Mouse (Mus musculus) limb, embryonic 15.5 days (tissue): ENCODE results near the gene Astn2. TPM values are rescaled to one million over a fixed set of nuclear protein-coding genes. Genes with fewer than 3 reads are reported as not detected.

ENCODE experiments used
- ATAC-seq: fragments of 200-750 bp; cut with Nextera tagmentation; 2 replicates; pipeline ENCODE4 v1.8.0; 2017; ENCODE audit warnings: low read depth, moderate TSS enrichment; ENCODE audit not compliant: insufficient number of reproducible peaks, low FRiP score, low TSS enrichment
- H3K27ac ChIP-seq: fragments of 300-500 bp; sonication (generic); 2 replicates; pipeline ENCODE4 v1.5.1; 2015; ENCODE audit warnings: moderate library complexity, mild to moderate bottlenecking, inconsistent platforms
- H3K27me3 ChIP-seq: fragments of 300-500 bp; sonication (generic); 2 replicates; pipeline ENCODE4 v1.6.1; 2015; ENCODE audit warnings: inconsistent platforms
- H3K36me3 ChIP-seq: fragments of 300-500 bp; sonication (generic); 2 replicates; pipeline ENCODE4 v1.6.1; 2015; ENCODE audit warnings: inconsistent platforms
- H3K4me1 ChIP-seq: fragments of 300-500 bp; sonication (generic); 2 replicates; pipeline ENCODE4 v1.6.1; 2015; ENCODE audit warnings: inconsistent platforms
- H3K4me2 ChIP-seq: fragments of 300-500 bp; sonication (generic); 2 replicates; pipeline ENCODE4 v1.6.1; 2015; ENCODE audit warnings: mild to moderate bottlenecking, inconsistent platforms
- H3K4me3 ChIP-seq: fragments of 300-500 bp; sonication (generic); 2 replicates; pipeline ENCODE4 v1.5.1; 2015; ENCODE audit warnings: mild to moderate bottlenecking, inconsistent platforms
- H3K9ac ChIP-seq: fragments of 300-500 bp; sonication (generic); 2 replicates; pipeline ENCODE4 v1.6.1; 2015; ENCODE audit warnings: inconsistent platforms
- H3K9me3 ChIP-seq: fragments of 300-500 bp; sonication (generic); 2 replicates; pipeline ENCODE4 v1.6.1; 2016; ENCODE audit warnings: inconsistent platforms
- WGBS: fragments of 180-500 bp; shearing (Covaris S2); methylation state at CpG from one replicate; pipeline ENCODE4 v1.1.7; 2015; 5-methylcytosine and 5-hydroxymethylcytosine counted together
- polyA plus RNA-seq: library from polyadenylated mRNA; unstranded; fragments of >200 nt; fragmentation: Nextera tagmentation; extraction: Ambion mirVana; gene quantifications from 2 replicates; pipeline ENCODE4 v1.2.1, GENCODE M21; 2015

The Astn2 gene
- polyA plus RNA-seq, 1 experiment from 2014 or later: 1.5 TPM

DNA sequence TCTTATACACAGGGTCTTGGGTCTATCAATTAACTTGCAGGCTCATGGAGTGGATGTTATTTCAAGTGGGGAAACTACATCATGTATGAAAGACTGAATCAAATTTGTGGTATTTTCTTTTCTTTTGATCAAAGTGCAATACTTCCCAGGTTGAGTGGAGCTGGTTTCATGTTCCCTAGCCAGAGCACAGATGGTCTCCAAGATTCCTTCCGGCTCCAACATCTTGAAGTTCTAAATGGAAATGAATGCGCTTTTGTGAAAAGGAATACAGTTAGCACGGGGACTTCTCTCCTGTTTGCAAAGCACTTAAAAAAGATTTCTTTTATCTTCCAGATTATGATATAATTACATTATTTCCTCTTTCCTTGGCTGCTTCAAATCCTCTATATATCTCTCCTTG is 278.2 kb downstream of the Astn2 start:
- Histone ChIP-seq H3K9me3 (no peaks in the 10 kb centered on the region), H3K4me1 (no peaks in the 10 kb centered on the region), H3K36me3 (no peaks in the 10 kb centered on the region), H3K9ac (no peak overlapping the region), H3K27me3 (no peaks in the 10 kb centered on the region), H3K4me3 (no peak overlapping the region), H3K27ac (no peak overlapping the region), H3K4me2 (no peak overlapping the region)
- ATAC-seq: no peak
- 81% methylated on average over 3 of the region's 3 CpGs for WGBS

DNA sequence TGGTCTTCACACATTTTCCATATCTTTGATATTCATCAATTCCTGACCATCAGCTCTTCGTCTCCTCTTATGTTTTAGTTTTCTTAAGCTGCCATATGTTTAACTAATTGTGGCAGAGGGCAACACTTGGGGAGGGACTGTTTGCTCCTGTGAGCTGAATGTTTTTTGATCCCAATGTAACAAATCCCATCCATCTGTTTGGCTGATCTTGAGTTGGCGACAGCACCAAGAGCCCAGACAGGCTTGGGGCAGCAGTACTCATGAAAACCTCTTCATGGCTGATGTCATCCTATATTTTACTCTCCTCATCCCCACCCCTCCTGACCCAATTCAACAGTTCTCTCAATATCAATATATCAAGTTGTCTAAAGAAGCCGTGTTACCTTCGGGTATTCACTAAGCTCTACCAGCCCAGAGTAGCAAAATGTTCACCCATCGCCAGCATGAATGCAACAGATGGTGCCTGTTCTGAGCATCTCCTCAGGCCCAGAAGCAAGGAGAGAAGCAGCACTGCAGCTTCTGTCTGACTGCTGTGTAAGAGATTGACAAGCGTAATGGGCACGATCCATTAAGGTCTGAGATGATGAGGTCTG is 281.5 kb downstream of the Astn2 start:
- Histone ChIP-seq H3K4me3 (no peak overlapping the region), H3K4me2 (no peak overlapping the region), H3K9me3 (no peaks in the 10 kb centered on the region), H3K4me1 (no peaks in the 10 kb centered on the region), H3K27me3 (no peaks in the 10 kb centered on the region), H3K9ac (no peak overlapping the region), H3K36me3 (no peaks in the 10 kb centered on the region), H3K27ac (no peak overlapping the region)
- 89% methylated on average over 7 of the region's 7 CpGs for WGBS
- no peak for ATAC-seq

DNA sequence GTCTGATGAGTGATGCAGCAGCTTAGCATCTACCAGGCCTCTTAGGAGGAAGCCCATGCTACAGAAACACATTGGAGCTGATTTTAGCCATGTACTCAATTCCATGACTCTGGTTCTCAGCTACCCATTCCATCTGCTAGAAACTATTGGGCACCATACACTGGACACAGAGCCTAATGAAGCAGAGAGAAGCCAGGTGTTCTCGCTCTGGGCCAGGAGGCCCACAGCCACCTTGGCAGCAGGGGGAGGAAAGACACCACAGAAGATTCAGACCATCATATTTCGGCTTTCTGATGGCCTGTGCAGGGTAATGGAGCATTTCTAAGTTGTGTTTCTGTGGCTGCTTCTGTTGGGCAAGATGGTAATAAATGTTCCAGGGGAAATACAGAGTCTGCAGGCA is 290.2 kb downstream of the Astn2 start:
- Histone ChIP-seq H3K4me2 (no peak overlapping the region), H3K4me1 (no peaks in the 10 kb centered on the region), H3K9me3 (no peaks in the 10 kb centered on the region), H3K27ac (no peak overlapping the region), H3K36me3 (no peaks in the 10 kb centered on the region), H3K27me3 (no peaks in the 10 kb centered on the region), H3K4me3 (no peak overlapping the region), H3K9ac (no peak overlapping the region)
- 83% methylated on average over 2 of the region's 2 CpGs for WGBS
- ATAC-seq: no peak

DNA sequence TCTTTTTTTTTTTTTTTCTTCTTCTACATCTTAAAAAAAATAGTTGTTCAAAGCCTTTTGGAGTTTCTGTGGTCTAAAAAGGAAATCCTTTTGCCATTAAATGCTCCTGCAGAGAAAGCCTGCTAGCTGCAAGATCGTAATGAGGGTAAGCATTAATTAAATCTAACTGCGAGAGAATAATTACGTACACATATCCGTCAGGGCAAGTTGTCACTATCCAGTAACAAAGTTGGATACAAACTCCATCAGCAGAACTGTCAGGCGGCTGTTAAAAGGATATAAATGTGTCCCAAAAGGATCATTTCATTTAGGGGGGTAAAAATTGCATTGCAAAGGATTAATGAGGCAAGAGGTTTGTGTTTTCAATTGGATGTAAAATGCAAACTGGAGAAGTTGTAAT is 302.4 kb downstream of the Astn2 start:
- Histone ChIP-seq H3K9me3 (no peaks in the 10 kb centered on the region), H3K27me3 (no peaks in the 10 kb centered on the region), H3K4me1 (no peaks in the 10 kb centered on the region), H3K4me3 (no peak overlapping the region), H3K27ac (no peak overlapping the region), H3K9ac (no peak overlapping the region), H3K4me2 (no peak overlapping the region), H3K36me3 (no peaks in the 10 kb centered on the region)
- 26% methylated on average over 5 of the region's 5 CpGs for WGBS
- ATAC-seq: no peak

DNA sequence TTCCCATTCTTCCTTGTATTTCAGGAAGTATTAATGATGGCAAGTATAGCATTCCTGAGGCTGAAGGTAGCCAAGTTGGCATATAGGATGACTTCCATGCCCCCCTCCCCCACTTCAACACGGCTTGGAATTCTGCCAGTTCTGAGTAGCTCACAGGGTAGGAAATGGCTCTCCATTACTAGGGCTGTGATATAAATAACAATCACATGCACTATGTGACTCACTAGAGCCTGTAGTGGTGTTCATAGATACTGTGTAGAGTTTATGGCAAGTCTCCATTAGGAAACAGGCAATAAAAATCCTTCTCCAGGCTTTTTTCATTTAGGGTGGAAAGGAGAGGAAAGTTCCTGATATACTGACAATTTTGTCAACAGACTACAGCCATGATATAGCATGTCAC is 306.8 kb downstream of the Astn2 start:
- Histone ChIP-seq H3K9ac (no peak overlapping the region), H3K9me3 (no peaks in the 10 kb centered on the region), H3K36me3 (no peaks in the 10 kb centered on the region), H3K4me2 (no peak overlapping the region), H3K27me3 (no peaks in the 10 kb centered on the region), H3K27ac (no peak overlapping the region), H3K4me3 (no peak overlapping the region), H3K4me1 (no peaks in the 10 kb centered on the region)
- WGBS: 53% methylated on average over 1 of the region's 1 CpGs
- no peak for ATAC-seq

DNA sequence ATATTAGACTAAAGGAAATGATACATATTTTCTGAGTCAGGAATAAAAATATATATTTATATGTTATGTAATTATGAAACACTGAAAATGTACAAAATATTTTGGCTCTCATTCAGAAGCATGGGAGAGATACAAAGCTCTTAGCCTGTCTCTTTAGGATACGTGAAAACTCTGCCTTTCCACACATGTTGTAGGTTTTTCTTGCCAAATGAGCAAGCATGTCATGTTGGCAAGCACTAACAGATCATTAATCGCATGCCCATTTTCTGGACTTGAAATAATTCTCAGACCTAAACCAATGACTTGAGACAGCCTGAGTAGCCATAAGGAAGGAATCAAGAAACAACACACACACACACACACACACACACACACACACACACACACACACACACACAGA is 308.3 kb downstream of the Astn2 start:
- Histone ChIP-seq H3K36me3 (no peaks in the 10 kb centered on the region), H3K4me1 (no peaks in the 10 kb centered on the region), H3K9me3 (no peaks in the 10 kb centered on the region), H3K9ac (no peak overlapping the region), H3K27ac (no peak overlapping the region), H3K4me2 (no peak overlapping the region), H3K4me3 (no peak overlapping the region), H3K27me3 (no peaks in the 10 kb centered on the region)
- ATAC-seq: no peak
- WGBS: 60% methylated on average over 2 of the region's 2 CpGs

DNA sequence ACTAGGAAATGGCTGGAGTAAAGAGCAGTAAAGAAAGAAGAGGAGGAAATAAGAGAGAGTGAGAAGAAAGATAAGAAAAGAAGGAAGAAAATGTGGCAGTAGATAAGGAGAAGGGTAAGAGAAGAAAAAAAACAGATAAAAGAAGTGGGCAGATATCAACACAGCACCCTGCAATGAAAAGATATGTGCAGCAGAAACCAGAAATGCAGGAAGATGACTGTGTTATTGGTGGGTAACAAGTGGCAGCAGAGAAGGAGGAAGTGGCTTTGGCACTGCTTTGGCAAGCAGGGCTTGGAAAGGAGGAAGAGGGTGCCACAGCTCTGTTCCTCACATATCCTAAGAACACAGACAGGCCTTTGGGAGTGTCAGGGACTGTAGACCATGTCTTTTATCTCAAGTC is 347.2 kb downstream of the Astn2 start:
- Histone ChIP-seq H3K27ac (no peak overlapping the region), H3K4me2 (no peak overlapping the region), H3K9ac (no peak overlapping the region), H3K9me3 (no peaks in the 10 kb centered on the region), H3K27me3 (no peaks in the 10 kb centered on the region), H3K36me3 (no peaks in the 10 kb centered on the region), H3K4me1 (no peaks in the 10 kb centered on the region), H3K4me3 (no peak overlapping the region)
- ATAC-seq: no peak

DNA sequence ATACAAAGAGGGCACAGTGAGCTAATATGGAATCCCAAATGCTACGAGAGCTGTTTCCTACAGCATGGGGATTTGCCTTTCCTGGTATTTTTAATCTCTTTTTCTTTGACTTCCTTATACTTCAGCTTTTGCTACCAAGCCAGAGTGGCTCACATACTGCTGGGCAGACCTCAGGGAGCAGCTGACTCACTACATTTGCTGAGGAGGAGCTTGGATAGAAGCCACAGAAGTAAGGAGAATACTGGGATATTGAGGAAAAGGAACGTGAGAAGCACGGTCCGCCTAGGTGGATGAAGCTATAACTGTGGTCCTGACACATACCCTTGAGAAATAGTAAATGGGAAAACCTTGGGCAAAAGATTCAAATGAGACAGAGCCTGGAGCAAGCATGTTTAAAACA is 348.7 kb downstream of the Astn2 start:
- Histone ChIP-seq H3K36me3 (no peaks in the 10 kb centered on the region), H3K4me3 (no peak overlapping the region), H3K9ac (no peak overlapping the region), H3K4me2 (no peak overlapping the region), H3K4me1 (no peaks in the 10 kb centered on the region), H3K27ac (no peak overlapping the region), H3K27me3 (no peaks in the 10 kb centered on the region), H3K9me3 (no peaks in the 10 kb centered on the region)
- 83% methylated on average over 4 of the region's 4 CpGs for WGBS
- ATAC-seq: no peak

DNA sequence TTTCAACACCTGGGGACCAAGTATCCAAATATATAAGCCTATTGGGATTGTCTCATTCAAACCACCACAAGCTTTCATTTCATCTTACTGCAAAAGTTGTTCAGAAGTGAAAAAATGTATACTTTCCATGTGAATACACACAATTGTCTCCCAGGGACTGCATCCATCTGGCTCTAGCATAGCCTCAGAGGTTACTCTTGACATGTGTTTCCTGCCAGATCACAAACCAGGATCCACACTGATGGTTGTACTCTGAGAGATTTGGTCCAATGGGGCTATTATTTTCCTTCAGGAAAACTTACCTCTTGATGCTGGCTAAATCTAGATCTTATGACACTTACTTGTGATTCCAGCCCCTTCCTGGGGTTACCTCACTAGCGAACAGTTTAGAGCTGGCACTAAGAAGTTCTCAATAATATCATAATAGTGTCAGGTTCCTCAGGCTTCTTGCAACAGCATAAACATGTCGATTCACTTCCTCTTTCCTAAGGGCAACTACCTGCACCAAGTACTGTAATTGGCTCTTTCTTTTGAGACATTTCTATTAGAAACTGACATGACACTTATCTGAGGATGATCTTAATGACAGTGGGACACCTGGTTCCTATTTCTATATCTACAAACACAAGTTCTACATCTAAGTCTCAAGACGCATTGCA is 361.3 kb downstream of the Astn2 start:
- no peak overlapping the region for H3K4me2 ChIP-seq
- H3K9ac ChIP-seq: no peak overlapping the region
- no peaks in the 10 kb centered on the region for H3K9me3 ChIP-seq
- no peak for ATAC-seq
- WGBS: 77% methylated on average over 3 of the region's 3 CpGs
- H3K27ac ChIP-seq: no peak overlapping the region
- no peaks in the 10 kb centered on the region for H3K36me3 ChIP-seq
- no peak overlapping the region for H3K4me3 ChIP-seq
- H3K4me1 ChIP-seq: no peaks in the 10 kb centered on the region
- no peaks in the 10 kb centered on the region for H3K27me3 ChIP-seq

DNA sequence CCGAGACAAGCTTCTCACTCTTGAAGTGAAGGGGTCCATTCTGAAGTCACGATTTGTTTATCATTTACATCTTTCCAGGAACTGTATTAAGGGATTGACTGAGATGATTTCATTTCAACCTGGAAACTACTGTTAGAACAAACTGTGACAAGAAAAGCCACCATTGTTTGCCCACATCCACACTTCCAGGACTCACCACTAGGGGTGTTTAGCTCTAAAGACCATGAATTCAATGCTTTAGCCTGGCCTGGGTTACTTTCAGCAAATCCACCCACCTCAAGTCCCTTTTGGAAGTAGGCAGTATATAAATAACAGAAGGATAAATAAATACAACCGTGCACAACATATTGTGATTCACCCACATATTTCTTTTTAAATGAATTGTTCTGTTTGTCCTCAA is 370.6 kb downstream of the Astn2 start:
- H3K36me3 ChIP-seq: no peaks in the 10 kb centered on the region
- WGBS: 62% methylated on average over 3 of the region's 3 CpGs
- H3K27me3 ChIP-seq: no peaks in the 10 kb centered on the region
- no peak overlapping the region for H3K4me3 ChIP-seq
- no peak overlapping the region for H3K9ac ChIP-seq
- H3K4me2 ChIP-seq: no peak overlapping the region
- ATAC-seq: no peak
- no peaks in the 10 kb centered on the region for H3K4me1 ChIP-seq
- no peak overlapping the region for H3K27ac ChIP-seq
- no peaks in the 10 kb centered on the region for H3K9me3 ChIP-seq

DNA sequence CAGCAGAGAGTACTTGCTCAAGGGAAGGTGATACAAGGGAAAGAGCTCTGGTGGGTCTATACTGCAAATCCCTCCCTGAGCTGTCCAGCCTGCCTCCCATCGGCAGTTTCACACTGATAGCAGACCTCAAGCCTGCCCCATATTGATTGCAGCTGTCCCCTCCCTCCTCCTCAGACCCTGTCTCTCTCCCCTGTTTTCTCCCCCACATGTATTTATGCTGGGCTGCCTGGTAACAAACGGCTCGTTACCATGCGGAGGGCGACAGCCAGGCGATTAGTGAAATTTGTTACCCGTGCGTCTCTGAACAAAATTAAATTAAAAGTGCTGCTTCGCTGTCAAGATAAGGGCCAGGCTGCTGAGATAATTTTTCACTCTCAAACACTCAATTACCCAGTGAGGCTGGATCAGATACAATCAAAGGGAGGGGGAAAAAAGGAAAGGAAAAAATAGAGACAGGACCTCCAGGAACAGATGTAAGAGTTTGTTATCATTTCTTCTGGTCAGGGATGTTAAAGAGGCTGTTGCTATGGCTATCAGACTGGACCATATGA is 373.0 kb downstream of the Astn2 start:
- H3K4me2 ChIP-seq: no peak overlapping the region
- H3K4me1 ChIP-seq: no peaks in the 10 kb centered on the region
- 41% methylated on average over 9 of the region's 9 CpGs for WGBS
- H3K27me3 ChIP-seq: no peaks in the 10 kb centered on the region
- H3K4me3 ChIP-seq: no peak overlapping the region
- ATAC-seq: no peak
- H3K9ac ChIP-seq: no peak overlapping the region
- no peaks in the 10 kb centered on the region for H3K36me3 ChIP-seq
- no peak overlapping the region for H3K27ac ChIP-seq
- H3K9me3 ChIP-seq: no peaks in the 10 kb centered on the region

DNA sequence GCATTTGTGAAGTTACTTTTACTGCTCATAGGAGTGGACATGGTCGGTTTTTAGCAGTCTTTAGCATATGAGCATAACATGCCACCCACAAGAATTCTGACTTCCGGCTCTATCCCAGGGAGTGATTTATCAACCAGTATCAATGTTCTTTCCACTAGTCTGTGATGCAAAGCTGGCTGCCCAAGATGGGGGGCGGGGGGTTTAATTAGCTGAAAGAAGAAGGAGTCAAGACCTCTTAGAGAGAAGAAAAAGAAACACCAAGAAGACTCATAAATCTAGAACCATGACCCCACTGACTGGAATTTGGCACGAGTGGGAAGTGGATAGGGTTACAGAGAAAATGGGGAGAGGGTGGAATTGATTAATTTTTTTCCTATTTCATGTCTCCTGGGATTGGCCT is 374.5 kb downstream of the Astn2 start:
- WGBS: 55% methylated on average over 4 of the region's 4 CpGs

DNA sequence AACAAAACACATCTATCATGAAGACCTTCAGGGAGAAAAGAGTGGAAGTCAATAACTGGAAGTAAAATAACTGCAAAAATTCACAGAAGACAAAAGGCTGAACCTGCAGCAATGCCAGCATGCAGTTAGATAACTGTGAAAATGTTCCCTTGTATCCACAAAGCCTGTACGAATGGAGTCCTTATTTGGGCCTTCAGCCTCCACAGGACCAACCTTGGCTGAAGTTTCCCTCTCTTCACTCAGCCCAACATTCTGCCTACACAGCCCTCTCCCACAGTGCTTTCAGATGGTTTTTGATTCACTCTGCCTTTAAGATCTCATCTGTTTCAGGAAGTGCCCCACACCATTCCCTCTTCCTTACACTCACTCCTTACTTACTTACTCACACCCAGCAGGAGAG is 376.5 kb downstream of the Astn2 start:
- Histone ChIP-seq H3K4me2 (no peak overlapping the region), H3K27me3 (no peaks in the 10 kb centered on the region), H3K9ac (no peak overlapping the region), H3K4me3 (no peak overlapping the region), H3K36me3 (no peaks in the 10 kb centered on the region), H3K27ac (no peak overlapping the region), H3K9me3 (no peaks in the 10 kb centered on the region), H3K4me1 (no peaks in the 10 kb centered on the region)
- WGBS: 68% methylated on average over 1 of the region's 1 CpGs
- no peak for ATAC-seq

More for the DNA sequence above, 374.5 kb downstream of the Astn2 start:
- no peak for ATAC-seq
- no peaks in the 10 kb centered on the region for H3K9me3 ChIP-seq
- H3K27me3 ChIP-seq: no peaks in the 10 kb centered on the region
- no peak overlapping the region for H3K27ac ChIP-seq
- H3K4me3 ChIP-seq: no peak overlapping the region
- no peaks in the 10 kb centered on the region for H3K36me3 ChIP-seq
- no peaks in the 10 kb centered on the region for H3K4me1 ChIP-seq
- no peak overlapping the region for H3K4me2 ChIP-seq
- no peak overlapping the region for H3K9ac ChIP-seq
